Comparison of ENCODE assay signal across 8 mouse cellular contexts in genomic region chr10:17230040-17230818, GRCm38 (mm10).
A peak's percentile ranks its signal among the peaks of the same experiment; 100 is the strongest.
DNase-seq lines count a peak whose midpoint lies in the region; ATAC-seq and TF ChIP-seq lines count a peak whose summit lies in the region.

No protein-coding gene starts in this region.

- 23% methylated on average over 16 of the region's 16 CpGs for WGBS in kidney, embryonic 16.5 days
- WGBS in hindbrain, embryonic 15.5 days: 4% methylated on average over 16 of the region's 16 CpGs
- WGBS in midbrain, embryonic 11.5 days: 1% methylated on average over 16 of the region's 16 CpGs

- intact Hi-C loops in gastrocnemius, adult 2 months (cut with DNase I): no loop called here

- H3K4me2 ChIP-seq in kidney, embryonic 16.5 days (replicated peaks; ENCODE audit: low read depth, low read length): peak overlapping the region; percentile 20
- H3K4me2 ChIP-seq in hindbrain, embryonic 15.5 days: peak overlapping the region; percentile 38
- peak overlapping the region; percentile 18; the same call in 1 of the 2 replicates for H3K4me2 ChIP-seq in midbrain, embryonic 11.5 days

- H3K4me3 ChIP-seq in kidney, embryonic 16.5 days (ENCODE audit: low read length): no peak overlapping the region
- H3K4me3 ChIP-seq in hindbrain, embryonic 15.5 days: no peak overlapping the region
- no peak overlapping the region for H3K4me3 ChIP-seq in midbrain, embryonic 11.5 days (ENCODE audit: low read depth, low read length)
- H3K4me3 ChIP-seq in gastrocnemius, adult 2 months: no peak overlapping the region

- peak; percentile 70; the same call in 1 of the 2 replicates for ATAC-seq in kidney, embryonic 16.5 days (ENCODE audit: low FRiP score, low TSS enrichment)
- peak; percentile 78 for ATAC-seq in hindbrain, embryonic 15.5 days (ENCODE audit: low FRiP score, low read depth)
- ATAC-seq in midbrain, embryonic 11.5 days (ENCODE audit: low FRiP score): peak; percentile 97
- no peak for ATAC-seq in CD4-positive, CD25-positive, alpha-beta regulatory T cell, adult 4 months

- H3K27me3 ChIP-seq in kidney, embryonic 16.5 days (ENCODE audit: insufficient read depth, low read length): no peaks in the 10 kb centered on the region
- H3K27me3 ChIP-seq in hindbrain, embryonic 15.5 days: no peaks in the 10 kb centered on the region
- no peaks in the 10 kb centered on the region for H3K27me3 ChIP-seq in midbrain, embryonic 11.5 days (ENCODE audit: control insufficient read depth, insufficient read depth, low read length)

- H3K9me3 ChIP-seq in kidney, embryonic 16.5 days (ENCODE audit: low read length): no peaks in the 10 kb centered on the region
- H3K9me3 ChIP-seq in hindbrain, embryonic 15.5 days: no peaks in the 10 kb centered on the region
- H3K9me3 ChIP-seq in midbrain, embryonic 11.5 days (ENCODE audit: control insufficient read depth, low read length): no peaks in the 10 kb centered on the region

- no peaks in the 10 kb centered on the region for H3K36me3 ChIP-seq in kidney, embryonic 16.5 days (ENCODE audit: insufficient read depth, low read length)
- H3K36me3 ChIP-seq in hindbrain, embryonic 15.5 days: no peaks in the 10 kb centered on the region
- H3K36me3 ChIP-seq in midbrain, embryonic 11.5 days (ENCODE audit: control insufficient read depth, insufficient read depth, low read length): no peaks in the 10 kb centered on the region

- 0 out of 2 replicates have a peak overlapping the region, but pooled peaks have one; percentile 19 for H3K9ac ChIP-seq in kidney, embryonic 16.5 days (replicated peaks; ENCODE audit: low read length)
- H3K9ac ChIP-seq in hindbrain, embryonic 15.5 days: 0 out of 2 replicates have a peak overlapping the region, but pooled peaks have one; percentile 2
- peak overlapping the region; percentile 9; the same call in 1 of the 2 replicates for H3K9ac ChIP-seq in midbrain, embryonic 11.5 days (ENCODE audit: low read length)

- no peak overlapping the region for H3K27ac ChIP-seq in kidney, embryonic 16.5 days (ENCODE audit: low read length)
- H3K27ac ChIP-seq in hindbrain, embryonic 15.5 days (replicated peaks): peak overlapping the region; percentile 62
- peak overlapping the region; percentile 78 for H3K27ac ChIP-seq in midbrain, embryonic 11.5 days (ENCODE audit: low read depth, low read length)
- no peak overlapping the region for H3K27ac ChIP-seq in gastrocnemius, adult 2 months

- no peak for TF ChIP-seq CTCF in gastrocnemius, adult 2 months (IDR thresholded peaks at IDR 0.05)

- peaks cover 7% of the 10 kb centered on the region; the same call in 1 of the 2 replicates for H3K4me1 ChIP-seq in kidney, embryonic 16.5 days (ENCODE audit: insufficient read depth, low read length)
- peaks cover 15% of the 10 kb centered on the region for H3K4me1 ChIP-seq in hindbrain, embryonic 15.5 days (replicated peaks)
- H3K4me1 ChIP-seq in midbrain, embryonic 11.5 days (ENCODE audit: control insufficient read depth, insufficient read depth, low read length): peaks cover 9% of the 10 kb centered on the region

- DNase-seq in kidney, postnatal 25 days: no peak
- DNase-seq in embryo, embryonic 9.5 days (ENCODE audit: extremely low spot score): peak; percentile 78
- peak; percentile 98 for DNase-seq in midbrain, embryonic 11.5 days (ENCODE audit: low spot score, missing footprints)
- no peak for DNase-seq in urinary bladder, postnatal 4 days (ENCODE audit: low spot score in 2 of 2)
- no peak for DNase-seq in gastrocnemius, adult 2 months

Comparison
In these comparisons a context has a peak if more than half of its experiments do, and no peak if none do; other contexts are left out.
1. H3K27ac ChIP-seq: peak in hindbrain, embryonic 15.5 days (single experiment) and midbrain, embryonic 11.5 days (single experiment); none in kidney, embryonic 16.5 days (single experiment) and gastrocnemius, adult 2 months (single experiment).
2. DNase-seq: peak in embryo, embryonic 9.5 days (single experiment) and midbrain, embryonic 11.5 days (single experiment); none in kidney, postnatal 25 days (0 of 2), urinary bladder, postnatal 4 days (0 of 2) and gastrocnemius, adult 2 months (single experiment).
3. Peak in every context shown above with its lines, with median percentiles within 50 percentile points of each other: H3K4me2 ChIP-seq and H3K9ac ChIP-seq.